Mouse (Mus musculus): ENCODE data around the gene 1110051M20Rik. TPM values are rescaled to one million over a fixed set of nuclear protein-coding genes. Genes with fewer than 3 reads are reported as not detected.
A peak's percentile ranks its signal among the peaks of the same experiment; 100 is the strongest.

Gene 1110051M20Rik
- total RNA-seq, 1 experiment from 2014 or later, result 12.7 TPM

DNA sequence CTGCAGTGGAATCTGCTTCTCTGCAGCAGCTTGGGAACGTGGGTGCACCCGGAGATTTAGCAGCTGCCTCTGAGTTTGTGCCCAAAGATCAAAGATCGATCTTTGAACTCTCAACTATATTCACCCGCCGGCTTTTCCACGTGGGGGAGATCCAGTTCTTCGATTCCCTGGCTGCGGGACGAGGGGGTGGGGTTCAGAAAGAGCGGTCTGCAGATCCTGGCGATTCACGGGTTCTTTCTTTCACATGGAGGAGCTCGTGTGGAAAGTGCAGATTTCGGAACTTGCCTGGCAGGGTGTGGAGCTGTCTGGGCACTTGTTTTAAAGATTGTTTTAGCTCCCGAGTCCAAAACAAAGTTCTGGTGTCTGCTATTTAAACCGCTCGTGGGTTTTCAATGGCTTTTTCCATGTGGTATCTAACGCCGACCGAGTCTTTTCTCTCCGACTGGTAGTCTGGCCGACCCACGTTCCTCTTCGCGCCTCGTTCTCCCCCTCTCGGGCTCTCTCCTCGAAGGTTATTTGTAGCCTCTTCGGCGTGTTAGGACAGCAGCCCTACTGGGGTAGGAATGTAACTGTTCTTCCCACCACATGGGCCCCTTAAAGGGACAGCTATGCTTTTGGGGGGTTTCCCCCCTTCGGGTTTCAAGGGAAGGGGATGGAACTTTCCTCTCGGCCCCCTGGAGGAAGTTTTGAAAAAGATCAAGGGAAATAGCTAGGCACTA lies 14.3 kb upstream of the 1110051M20Rik start:
- ATAC-seq (replicated peaks; ENCODE audit: insufficient number of reproducible peaks, low FRiP score, low TSS enrichment, poor library complexity, severe bottlenecking), result no peak

- no peak for ATAC-seq (replicated peaks; ENCODE audit: insufficient number of reproducible peaks, low FRiP score, low TSS enrichment, poor library complexity, severe bottlenecking)
Measured at GRCm38 (mm10) chr2:91458252-91458672, 13.8 kb upstream of the 1110051M20Rik start.

GRCm38 (mm10) chr2:91457656-91458251 lies 13.2 kb upstream of the 1110051M20Rik start:
- ATAC-seq (replicated peaks; ENCODE audit: insufficient number of reproducible peaks, low FRiP score, low TSS enrichment, poor library complexity, severe bottlenecking), result no peak

DNA sequence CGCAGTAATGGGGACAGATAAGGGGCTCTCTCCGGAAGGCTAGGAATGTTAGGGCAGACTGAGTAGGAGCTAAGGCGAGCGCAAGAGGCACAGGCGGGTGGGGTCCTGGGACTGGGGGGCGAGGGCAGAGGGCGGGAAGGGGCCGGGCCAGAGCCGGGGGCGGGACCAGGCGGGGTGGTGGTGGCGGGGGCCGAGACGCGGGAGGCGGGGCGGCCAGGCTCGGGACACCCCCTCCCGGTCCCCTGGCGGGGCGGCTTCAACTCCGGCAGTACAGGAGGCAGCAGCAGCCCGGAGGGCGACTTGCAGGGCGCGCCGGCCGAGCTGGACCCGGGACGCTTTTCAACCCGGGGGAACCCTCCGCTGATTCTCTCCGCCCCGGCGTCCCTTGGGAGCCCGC lies 12.8 kb upstream of the 1110051M20Rik start, which contains the start of gene Lrp4:
Gene Lrp4 (plus strand): TSS at position 253 of the 397 bp plus-strand sequence.
- ATAC-seq (replicated peaks; ENCODE audit: insufficient number of reproducible peaks, low FRiP score, low TSS enrichment, poor library complexity, severe bottlenecking), result no peak

DNA sequence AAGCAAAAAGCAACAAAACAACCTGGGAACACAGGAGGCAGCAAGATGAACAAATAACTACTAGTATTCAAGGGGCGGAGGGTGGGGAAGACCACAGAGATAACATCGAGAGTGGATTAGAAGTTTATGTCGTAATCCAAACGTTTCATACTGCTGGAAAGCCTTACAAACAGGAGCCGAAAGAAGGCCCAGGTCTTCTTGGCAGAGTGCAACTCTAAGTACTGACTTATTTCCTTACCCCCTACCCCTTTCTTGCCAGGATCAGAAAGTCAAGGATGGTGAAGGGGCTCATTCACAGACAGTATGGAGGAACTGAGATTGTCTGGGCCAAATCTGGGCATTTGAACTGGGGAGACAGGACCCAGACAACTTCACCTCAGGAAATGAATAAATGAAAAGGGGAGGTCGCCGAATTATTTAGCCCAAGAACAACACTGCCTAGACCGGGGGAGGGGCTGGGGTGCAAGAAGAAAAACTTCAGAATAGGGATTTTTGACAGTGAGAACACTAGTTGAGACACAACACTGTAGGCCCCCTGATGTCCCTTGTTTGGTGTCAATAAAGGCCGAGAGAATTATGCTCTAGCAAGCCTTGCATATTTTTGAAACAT lies 12.1 kb upstream of the 1110051M20Rik start:
- ATAC-seq (replicated peaks; ENCODE audit: insufficient number of reproducible peaks, low FRiP score, low TSS enrichment, poor library complexity, severe bottlenecking), result no peak

DNA sequence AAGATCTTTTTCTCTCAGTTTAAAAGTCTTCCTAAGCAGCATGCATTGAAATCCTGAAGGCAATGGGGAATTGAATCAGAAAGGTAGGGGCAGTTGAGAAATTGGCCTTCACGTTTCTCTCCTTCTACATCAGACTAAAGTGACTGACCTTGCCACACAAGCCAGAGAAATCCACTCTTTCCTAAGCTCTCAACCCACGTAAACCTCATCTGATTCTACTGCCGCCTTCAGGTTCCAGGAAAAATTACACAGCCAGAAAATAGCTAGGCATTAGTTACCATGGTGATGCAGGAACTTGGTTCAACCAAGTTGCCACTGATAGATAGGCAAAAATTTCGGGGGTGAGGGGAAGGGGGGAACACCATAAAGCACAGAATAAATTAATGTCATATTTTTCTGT lies 11.3 kb upstream of the 1110051M20Rik start:
- ATAC-seq (replicated peaks; ENCODE audit: insufficient number of reproducible peaks, low FRiP score, low TSS enrichment, poor library complexity, severe bottlenecking), result 0 out of 2 replicates have a peak, but pooled peaks have one; percentile 40

DNA sequence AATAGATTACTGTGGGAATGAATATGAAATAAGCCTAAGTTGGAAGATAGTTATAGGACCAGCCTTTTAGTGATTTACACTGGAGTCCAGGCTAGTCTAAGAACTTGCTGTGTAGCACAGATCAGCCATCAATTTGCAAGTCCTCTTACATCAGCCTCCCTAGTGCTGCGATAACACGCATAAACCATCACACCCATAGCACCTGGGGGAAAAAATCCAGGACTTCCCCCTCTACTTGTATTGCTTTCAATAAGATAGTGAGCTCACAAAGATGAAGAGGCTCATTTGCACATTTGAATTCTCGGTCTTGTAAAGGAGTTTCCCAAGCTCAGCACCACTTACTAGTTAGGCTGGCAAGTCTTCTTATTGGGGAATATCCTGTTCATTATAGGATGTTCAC lies 9.9 kb upstream of the 1110051M20Rik start:
- no peak for ATAC-seq (replicated peaks; ENCODE audit: insufficient number of reproducible peaks, low FRiP score, low TSS enrichment, poor library complexity, severe bottlenecking)

GRCm38 (mm10) chr2:91453231-91454075 lies 8.9 kb upstream of the 1110051M20Rik start:
- ATAC-seq (replicated peaks; ENCODE audit: insufficient number of reproducible peaks, low FRiP score, low TSS enrichment, poor library complexity, severe bottlenecking), result no peak

- ATAC-seq (replicated peaks; ENCODE audit: insufficient number of reproducible peaks, low FRiP score, low TSS enrichment, poor library complexity, severe bottlenecking), result no peak
Measured at GRCm38 (mm10) chr2:91452658-91453057, 8.2 kb upstream of the 1110051M20Rik start.

DNA sequence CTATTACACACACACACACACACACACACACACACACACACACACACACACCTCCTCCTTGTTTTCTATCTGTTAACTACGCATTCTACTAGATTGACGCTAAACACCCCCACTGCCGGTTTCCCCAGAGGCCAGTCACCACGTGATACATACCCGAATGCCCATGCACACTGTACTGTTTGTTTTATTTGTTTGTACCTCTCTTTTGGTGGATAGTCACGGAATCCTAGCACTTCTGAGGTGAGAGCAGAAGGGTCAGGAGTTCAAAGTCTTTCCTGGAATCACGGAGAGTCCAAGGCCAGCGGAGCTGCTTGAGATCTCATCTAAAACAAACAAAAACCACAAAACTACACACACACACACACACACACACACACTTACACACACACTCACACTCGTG lies 5.8 kb upstream of the 1110051M20Rik start:
- ATAC-seq (replicated peaks; ENCODE audit: insufficient number of reproducible peaks, low FRiP score, low TSS enrichment, poor library complexity, severe bottlenecking), result no peak

DNA sequence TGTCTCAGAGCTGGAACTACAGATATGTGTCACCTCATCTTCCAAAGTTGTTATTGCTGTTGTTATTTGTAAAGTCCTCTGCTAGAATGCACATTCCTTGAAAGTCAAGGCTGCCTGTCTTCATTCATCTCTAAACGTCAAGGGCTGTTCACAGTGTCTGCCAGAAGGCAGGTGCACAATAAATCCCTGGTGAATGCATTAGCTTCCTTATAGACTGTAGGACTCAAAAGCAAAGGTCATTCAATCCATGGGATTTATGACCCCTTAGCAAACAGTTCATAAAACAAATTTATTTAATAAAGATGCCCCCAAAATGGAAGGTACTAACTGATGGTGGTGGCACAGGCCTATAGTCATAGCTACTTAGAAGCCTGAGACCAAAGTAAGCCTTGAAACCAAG lies 5.2 kb upstream of the 1110051M20Rik start:
- no peak for ATAC-seq (replicated peaks; ENCODE audit: insufficient number of reproducible peaks, low FRiP score, low TSS enrichment, poor library complexity, severe bottlenecking)

- ATAC-seq (replicated peaks; ENCODE audit: insufficient number of reproducible peaks, low FRiP score, low TSS enrichment, poor library complexity, severe bottlenecking), result no peak
Measured at GRCm38 (mm10) chr2:91442241-91442640, 2.3 kb downstream of the 1110051M20Rik start.

DNA sequence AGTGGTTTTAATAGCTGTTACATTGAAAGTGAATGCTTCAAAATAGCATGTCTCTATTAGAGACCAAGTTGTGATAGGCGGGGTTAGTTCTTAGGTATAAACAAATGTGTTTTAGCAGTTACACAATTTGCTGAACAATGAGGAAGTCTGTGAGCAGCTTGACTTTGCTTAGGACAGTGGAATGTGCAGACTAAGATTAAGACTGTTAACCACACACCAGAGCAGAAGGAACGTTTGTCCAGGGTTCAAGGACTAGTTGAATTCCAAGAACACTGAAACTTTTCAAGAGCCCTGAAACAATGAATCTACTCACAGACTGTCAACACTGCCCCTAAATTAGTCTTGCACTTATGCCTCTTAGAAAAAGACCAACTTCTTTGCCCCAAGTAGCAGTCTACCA lies 2.8 kb downstream of the 1110051M20Rik start:
- ATAC-seq (replicated peaks; ENCODE audit: insufficient number of reproducible peaks, low FRiP score, low TSS enrichment, poor library complexity, severe bottlenecking), result no peak

GRCm38 (mm10) chr2:91440686-91441085 lies 3.8 kb downstream of the 1110051M20Rik start:
- no peak for ATAC-seq (replicated peaks; ENCODE audit: insufficient number of reproducible peaks, low FRiP score, low TSS enrichment, poor library complexity, severe bottlenecking)

DNA sequence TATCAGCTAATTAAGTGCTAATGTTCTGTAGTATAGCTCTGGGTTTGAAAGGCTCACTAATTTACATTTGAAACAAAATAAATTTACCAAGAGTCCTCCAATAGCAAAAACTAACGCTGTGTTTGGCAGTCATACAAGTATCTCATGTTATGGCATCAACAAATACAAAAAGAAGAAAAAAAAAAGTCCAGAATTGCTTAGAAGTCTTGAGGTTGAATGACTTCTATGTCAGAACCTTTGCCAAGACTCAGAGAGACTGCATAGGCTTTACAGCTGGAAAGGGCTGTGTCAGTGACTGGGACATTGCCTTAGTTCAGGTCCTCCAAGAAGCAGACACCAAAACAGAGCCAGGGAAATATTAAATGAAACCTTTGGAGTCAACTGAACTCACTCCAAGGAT lies 4.6 kb downstream of the 1110051M20Rik start:
- ATAC-seq (replicated peaks; ENCODE audit: insufficient number of reproducible peaks, low FRiP score, low TSS enrichment, poor library complexity, severe bottlenecking), result no peak

DNA sequence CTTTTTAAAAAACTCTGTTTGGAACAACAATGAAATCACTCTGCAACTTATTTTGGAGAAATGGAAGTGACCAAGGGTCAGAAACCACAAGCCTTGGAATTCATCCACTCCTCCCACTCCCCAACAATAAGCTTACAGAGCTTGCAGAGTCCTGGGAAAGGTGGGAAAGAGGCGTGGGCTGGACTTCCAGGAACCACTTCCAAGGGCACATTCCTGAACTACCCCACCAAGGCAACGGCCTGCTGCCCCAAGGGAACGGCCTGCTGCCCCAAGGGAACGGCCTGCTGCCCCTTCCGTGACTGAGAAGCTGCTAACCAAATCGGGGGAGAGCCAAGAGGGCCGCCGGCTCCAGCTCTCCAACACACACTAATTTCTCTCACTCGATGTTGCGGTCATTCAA lies 5.2 kb downstream of the 1110051M20Rik start:
- no peak for ATAC-seq (replicated peaks; ENCODE audit: insufficient number of reproducible peaks, low FRiP score, low TSS enrichment, poor library complexity, severe bottlenecking)

DNA sequence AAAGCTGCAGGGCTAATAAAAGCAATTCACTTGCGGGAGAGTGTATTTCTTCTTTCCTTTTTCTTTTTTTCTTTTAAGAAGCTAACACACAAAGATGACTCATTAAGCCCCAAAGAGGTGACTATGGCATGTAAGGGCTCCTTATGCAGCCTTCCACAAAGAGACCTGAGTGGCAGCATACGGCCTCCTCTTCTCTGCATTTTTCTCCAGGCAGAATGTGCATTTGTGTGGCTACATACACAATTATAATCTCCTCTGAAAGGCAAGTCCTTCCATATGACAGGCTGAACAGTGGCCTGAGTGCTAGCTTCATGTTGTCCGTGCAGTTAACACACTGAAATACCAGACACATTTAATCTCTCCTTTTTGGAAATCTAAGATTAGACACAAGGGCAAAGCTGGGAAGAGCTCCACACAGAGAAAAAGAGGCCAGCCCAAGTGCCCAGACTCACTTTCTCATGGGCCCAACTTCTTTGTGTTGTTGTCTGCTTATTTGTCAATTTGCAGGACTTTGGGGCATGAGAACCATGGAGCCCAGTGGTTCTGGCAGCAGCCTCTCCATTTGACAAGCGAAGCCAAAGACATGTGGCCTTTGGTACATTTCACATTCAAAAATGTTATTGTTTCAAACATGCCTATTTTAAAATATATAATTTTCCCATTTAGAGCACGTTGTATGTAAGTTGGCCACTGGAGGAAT lies 7.2 kb downstream of the 1110051M20Rik start:
- ATAC-seq (replicated peaks; ENCODE audit: insufficient number of reproducible peaks, low FRiP score, low TSS enrichment, poor library complexity, severe bottlenecking), result no peak

GRCm38 (mm10) chr2:91436713-91437112 lies 7.8 kb downstream of the 1110051M20Rik start:
- no peak for ATAC-seq (replicated peaks; ENCODE audit: insufficient number of reproducible peaks, low FRiP score, low TSS enrichment, poor library complexity, severe bottlenecking)

GRCm38 (mm10) chr2:91430600-91430919 lies 13.9 kb downstream of the 1110051M20Rik start:
- no peak for ATAC-seq (replicated peaks; ENCODE audit: insufficient number of reproducible peaks, low FRiP score, low TSS enrichment, poor library complexity, severe bottlenecking)

Measured in monocyte, adult 5-6 weeks (primary cell).